Mouse (Mus musculus) G1E (cell line): ENCODE measurements around the gene Yars.

Experiments used
- CTCF ChIP-seq: IDR thresholded peaks from 2 replicates; pipeline ENCODE4 v1.5.1; 2012; ENCODE audit warnings: low read depth, low read length, inconsistent platforms, mixed read lengths
- GATA1 ChIP-seq: IDR thresholded peaks from 2 replicates; pipeline ENCODE4 v1.6.1; 2012; ENCODE audit warnings: borderline replicate concordance, low read length, inconsistent platforms, mixed read lengths
- GATA2 ChIP-seq: IDR thresholded peaks from 2 replicates; pipeline ENCODE4 v1.6.1; 2012; ENCODE audit warnings: low read depth, low read length, inconsistent platforms, borderline replicate concordance
- TAL1 ChIP-seq: conservative IDR thresholded peaks from 2 replicates; pipeline ENCODE4 v1.6.1; 2012; ENCODE audit warnings: low read depth, low read length, inconsistent platforms, mixed read lengths

GRCm38 (mm10) chr4:129188041-129188659 lies 1.4 kb upstream of the Yars start:
- TF ChIP-seq CTCF: no peak
- no peak for TF ChIP-seq GATA2
- TF ChIP-seq GATA1: no peak
- TF ChIP-seq TAL1: no peak
